Mouse (Mus musculus): ENCODE data around the gene Srrt. TPM values are rescaled to one million over a fixed set of nuclear protein-coding genes. Genes with fewer than 3 reads are reported as not detected.
"Not testable (repeated sequence)": the region's sequence is repeated elsewhere in the genome, so short reads cannot be mapped to it uniquely, and the experiment has no call there.

Gene Srrt
- polyA plus RNA-seq, 1 experiment from 2014 or later: 97.0 TPM

GRCm38 (mm10) chr5:137288999-137289470 is 18.4 kb downstream of the Srrt start:
- peak overlapping the region; percentile 29; the same call in 1 of the 2 replicates for H3K27ac ChIP-seq (ENCODE audit: low read length)
- peaks cover 33% of the 10 kb centered on the region for H3K27me3 ChIP-seq (ENCODE audit: control insufficient read depth, insufficient read depth, low read length)
- H3K4me1 ChIP-seq (ENCODE audit: control insufficient read depth, insufficient read depth, low read length): peaks cover 24% of the 10 kb centered on the region
- ATAC-seq (replicated peaks; ENCODE audit: extremely low read depth, insufficient read depth, low FRiP score): no peak
- 2% methylated on average over 25 of the region's 25 CpGs for WGBS
- H3K4me3 ChIP-seq (ENCODE audit: low read length): peak overlapping the region; percentile 55
- H3K9me3 ChIP-seq (replicated peaks; ENCODE audit: control insufficient read depth, low read length): no peaks in the 10 kb centered on the region
- H3K4me2 ChIP-seq (ENCODE audit: low read depth, low read length): peak overlapping the region; percentile 80
- H3K36me3 ChIP-seq (ENCODE audit: control insufficient read depth, insufficient read depth): no peaks in the 10 kb centered on the region
- peak overlapping the region; percentile 52 for H3K9ac ChIP-seq (ENCODE audit: low read length)

GRCm38 (mm10) chr5:137287953-137288743 is 19.3 kb downstream of the Srrt start:
- H3K27me3 ChIP-seq (ENCODE audit: control insufficient read depth, insufficient read depth, low read length): peaks cover 33% of the 10 kb centered on the region
- H3K27ac ChIP-seq (ENCODE audit: low read length): peak overlapping the region; percentile 45; the same call in 1 of the 2 replicates
- no peak for ATAC-seq (replicated peaks; ENCODE audit: extremely low read depth, insufficient read depth, low FRiP score)

GRCm38 (mm10) chr5:137287032-137287952 is 20.2 kb downstream of the Srrt start, which contains the start of gene Ache:
Gene Ache (plus strand): TSS chr5:137287519.
- Histone ChIP-seq H3K4me3 (ENCODE audit: low read length) (peak within 1 kb of the TSS; percentile 55), H3K27ac (ENCODE audit: low read length) (peak within 1 kb of the TSS; percentile 45; the same call in 1 of the 2 replicates), H3K9ac (ENCODE audit: low read length) (peak within 1 kb of the TSS; percentile 64), H3K27me3 (ENCODE audit: control insufficient read depth, insufficient read depth, low read length) (peaks cover 32% of the 10 kb centered on the region), H3K4me2 (ENCODE audit: low read depth, low read length) (peak within 1 kb of the TSS; percentile 80), H3K9me3 (replicated peaks; ENCODE audit: control insufficient read depth, low read length) (no peaks in the 10 kb centered on the region), H3K36me3 (ENCODE audit: control insufficient read depth, insufficient read depth) (no peaks in the 10 kb centered on the region), H3K4me1 (ENCODE audit: control insufficient read depth, insufficient read depth, low read length) (peaks cover 24% of the 10 kb centered on the region)
- ATAC-seq (replicated peaks; ENCODE audit: extremely low read depth, insufficient read depth, low FRiP score): 0 out of 2 replicates have a peak, but pooled peaks have one; percentile 1
- 1% methylated on average over 40 of the region's 40 CpGs for WGBS

More at GRCm38 (mm10) chr5:137287953-137288743, 19.3 kb downstream of the Srrt start:
- Histone ChIP-seq H3K9ac (ENCODE audit: low read length) (peak overlapping the region; percentile 64), H3K9me3 (replicated peaks; ENCODE audit: control insufficient read depth, low read length) (no peaks in the 10 kb centered on the region), H3K4me2 (ENCODE audit: low read depth, low read length) (peak overlapping the region; percentile 80), H3K36me3 (ENCODE audit: control insufficient read depth, insufficient read depth) (no peaks in the 10 kb centered on the region), H3K4me1 (ENCODE audit: control insufficient read depth, insufficient read depth, low read length) (peaks cover 24% of the 10 kb centered on the region), H3K4me3 (ENCODE audit: low read length) (peak overlapping the region; percentile 55)
- under 1% methylated on average over 53 of the region's 65 CpGs for WGBS

DNA sequence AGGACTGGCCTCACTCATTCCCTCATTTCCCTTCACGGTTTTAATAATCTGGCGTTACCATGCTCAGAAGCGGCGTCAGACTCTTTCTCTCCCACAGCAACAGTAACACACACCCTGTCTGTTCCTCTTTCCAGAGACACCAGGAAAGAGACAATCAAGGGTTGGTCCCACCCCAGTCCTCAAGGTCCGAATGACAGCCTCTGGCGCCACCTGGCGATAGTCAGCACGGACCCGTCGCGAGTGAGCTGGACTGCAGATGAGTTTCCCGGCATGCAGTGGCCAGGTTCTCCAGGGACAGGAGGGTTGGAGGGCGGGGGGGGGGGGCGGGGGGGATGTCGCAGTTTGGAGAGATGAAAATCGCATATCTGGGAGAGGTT is 20.8 kb downstream of the Srrt start:
- Histone ChIP-seq H3K4me1 (ENCODE audit: control insufficient read depth, insufficient read depth, low read length) (peaks cover 24% of the 10 kb centered on the region), H3K9ac (ENCODE audit: low read length) (no peak overlapping the region), H3K4me3 (ENCODE audit: low read length) (peak overlapping the region; percentile 55), H3K27me3 (ENCODE audit: control insufficient read depth, insufficient read depth, low read length) (peaks cover 27% of the 10 kb centered on the region), H3K4me2 (ENCODE audit: low read depth, low read length) (peak overlapping the region; percentile 80), H3K9me3 (replicated peaks; ENCODE audit: control insufficient read depth, low read length) (no peaks in the 10 kb centered on the region), H3K36me3 (ENCODE audit: control insufficient read depth, insufficient read depth) (no peaks in the 10 kb centered on the region), H3K27ac (ENCODE audit: low read length) (no peak overlapping the region)
- WGBS: 2% methylated on average over 15 of the region's 16 CpGs
- ATAC-seq (replicated peaks; ENCODE audit: extremely low read depth, insufficient read depth, low FRiP score): peak; percentile 61

DNA sequence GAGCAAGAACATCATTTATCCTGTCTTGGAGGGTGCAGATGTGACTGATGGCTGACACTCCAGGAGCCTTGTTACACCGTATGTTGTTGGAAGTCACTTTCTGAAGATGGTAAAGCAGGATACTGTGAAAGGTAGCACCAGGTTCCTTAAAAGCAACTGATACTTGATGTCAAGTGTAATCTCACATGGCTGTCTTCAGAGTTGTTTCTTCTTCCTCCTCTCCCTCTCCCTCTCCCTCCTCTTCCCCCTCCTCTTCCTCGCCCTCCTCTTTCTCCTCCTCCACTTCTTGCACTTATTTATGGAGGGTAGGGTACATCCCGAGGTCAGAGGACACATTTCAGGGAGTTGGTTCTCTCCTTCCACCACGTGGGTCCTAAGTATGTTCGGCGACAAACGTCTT is 21.5 kb downstream of the Srrt start:
- H3K9ac ChIP-seq (ENCODE audit: low read length): no peak overlapping the region
- 37% methylated on average over 7 of the region's 7 CpGs for WGBS
- H3K27me3 ChIP-seq (ENCODE audit: control insufficient read depth, insufficient read depth, low read length): peaks cover 27% of the 10 kb centered on the region

GRCm38 (mm10) chr5:137285045-137285444 is 22.4 kb downstream of the Srrt start:
- H3K27ac ChIP-seq (ENCODE audit: low read length): no peak overlapping the region
- no peak for ATAC-seq (replicated peaks; ENCODE audit: extremely low read depth, insufficient read depth, low FRiP score)
- H3K36me3 ChIP-seq (ENCODE audit: control insufficient read depth, insufficient read depth): no peaks in the 10 kb centered on the region
- WGBS: 55% methylated on average over 5 of the region's 5 CpGs
- peaks cover 24% of the 10 kb centered on the region for H3K4me1 ChIP-seq (ENCODE audit: control insufficient read depth, insufficient read depth, low read length)
- peaks cover 22% of the 10 kb centered on the region for H3K27me3 ChIP-seq (ENCODE audit: control insufficient read depth, insufficient read depth, low read length)
- H3K4me2 ChIP-seq (ENCODE audit: low read depth, low read length): no peak overlapping the region
- H3K9ac ChIP-seq (ENCODE audit: low read length): no peak overlapping the region
- H3K9me3 ChIP-seq (replicated peaks; ENCODE audit: control insufficient read depth, low read length): no peaks in the 10 kb centered on the region
- H3K4me3 ChIP-seq (ENCODE audit: low read length): no peak overlapping the region

More for the DNA sequence above, 21.5 kb downstream of the Srrt start:
- H3K4me1 ChIP-seq (ENCODE audit: control insufficient read depth, insufficient read depth, low read length): peaks cover 24% of the 10 kb centered on the region
- no peak for ATAC-seq (replicated peaks; ENCODE audit: extremely low read depth, insufficient read depth, low FRiP score)
- H3K27ac ChIP-seq (ENCODE audit: low read length): no peak overlapping the region
- no peaks in the 10 kb centered on the region for H3K9me3 ChIP-seq (replicated peaks; ENCODE audit: control insufficient read depth, low read length)
- no peaks in the 10 kb centered on the region for H3K36me3 ChIP-seq (ENCODE audit: control insufficient read depth, insufficient read depth)
- H3K4me2 ChIP-seq (ENCODE audit: low read depth, low read length): no peak overlapping the region
- H3K4me3 ChIP-seq (ENCODE audit: low read length): no peak overlapping the region

DNA sequence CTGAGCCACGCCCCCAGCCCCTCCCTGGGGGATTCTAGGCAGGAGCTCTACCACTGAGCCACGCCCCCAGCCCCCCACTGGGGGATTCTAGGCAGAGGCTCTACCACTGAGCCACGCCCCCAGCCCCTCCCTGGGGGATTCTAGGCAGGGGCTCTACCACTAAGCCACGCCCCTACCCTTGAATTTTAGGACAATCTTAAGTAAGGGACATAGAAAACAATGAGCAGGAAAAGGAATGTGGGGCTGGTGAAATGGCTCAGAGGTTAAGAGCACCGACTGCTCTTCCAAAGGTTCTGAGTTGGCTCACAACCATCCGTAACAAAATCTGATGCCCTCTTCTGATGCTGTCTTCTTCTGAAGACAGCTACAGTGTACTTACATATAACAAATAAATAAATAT is 23.1 kb downstream of the Srrt start:
- H3K27ac ChIP-seq (ENCODE audit: low read length); ATAC-seq (replicated peaks; ENCODE audit: extremely low read depth, insufficient read depth, low FRiP score); H3K9ac ChIP-seq (ENCODE audit: low read length); H3K36me3 ChIP-seq (ENCODE audit: control insufficient read depth, insufficient read depth); H3K4me2 ChIP-seq (ENCODE audit: low read depth, low read length); H3K9me3 ChIP-seq (replicated peaks; ENCODE audit: control insufficient read depth, low read length); H3K4me3 ChIP-seq (ENCODE audit: low read length): not testable (repeated sequence)
- 76% methylated on average over 5 of the region's 6 CpGs for WGBS
- H3K27me3 ChIP-seq (ENCODE audit: control insufficient read depth, insufficient read depth, low read length): peaks cover 17% of the 10 kb centered on the region
- H3K4me1 ChIP-seq (ENCODE audit: control insufficient read depth, insufficient read depth, low read length): peaks cover 22% of the 10 kb centered on the region

DNA sequence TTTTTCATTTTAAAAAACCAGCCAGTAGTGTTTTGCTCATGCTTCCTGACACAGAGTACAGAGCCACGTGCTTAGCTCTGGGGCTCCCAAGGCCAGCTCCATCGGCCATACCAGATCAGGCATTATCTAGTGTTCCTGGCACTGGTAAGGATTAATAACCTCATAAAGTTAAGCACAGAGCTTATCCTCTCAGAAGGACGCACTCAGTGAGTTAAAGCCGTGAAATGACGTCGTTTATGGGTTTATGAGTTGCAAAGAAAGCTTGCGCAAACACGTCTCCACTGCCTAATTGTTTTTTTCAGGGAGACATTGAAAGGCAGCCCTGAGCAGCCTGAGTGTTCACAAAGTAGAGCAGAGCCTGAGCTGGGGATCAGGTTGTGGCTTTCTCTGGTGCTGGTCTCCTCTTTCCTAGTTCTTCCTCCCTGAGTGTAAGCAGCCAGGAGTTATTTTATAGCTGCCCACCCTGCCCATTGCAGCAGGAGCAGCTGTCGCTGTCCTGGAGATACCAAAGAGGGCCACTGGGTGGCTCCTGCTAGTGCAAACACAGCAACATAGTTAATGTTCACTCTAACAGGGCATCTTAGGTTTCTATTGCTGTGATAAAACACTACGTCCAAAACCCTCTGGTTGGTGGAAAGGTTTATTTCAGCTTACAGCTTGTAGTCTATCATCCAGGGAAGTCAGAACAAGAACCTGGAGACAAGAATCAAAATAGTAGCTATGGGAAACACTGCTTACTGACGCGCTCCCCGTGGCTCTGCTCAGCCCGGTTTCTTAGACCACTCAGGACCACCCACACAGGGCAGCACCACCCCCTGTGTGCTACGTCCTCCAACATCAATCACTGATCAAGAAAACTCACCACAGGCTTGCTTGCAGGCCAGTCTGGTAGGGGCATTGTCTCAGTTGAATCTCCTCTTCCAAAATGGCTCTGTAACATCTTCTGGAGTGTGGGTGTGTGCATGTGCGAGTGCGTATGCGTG is 29.8 kb downstream of the Srrt start:
- ATAC-seq (replicated peaks; ENCODE audit: extremely low read depth, insufficient read depth, low FRiP score): no peak
- 0 out of 2 replicates have a peak, but pooled peaks cover 3% of the 10 kb centered on the region for H3K27me3 ChIP-seq (ENCODE audit: control insufficient read depth, insufficient read depth, low read length)
- no peaks in the 10 kb centered on the region for H3K4me1 ChIP-seq (ENCODE audit: control insufficient read depth, insufficient read depth, low read length)
- no peak overlapping the region for H3K27ac ChIP-seq (ENCODE audit: low read length)
- H3K9me3 ChIP-seq (replicated peaks; ENCODE audit: control insufficient read depth, low read length): peaks cover 4% of the 10 kb centered on the region; the same call in 1 of the 2 replicates
- WGBS: 55% methylated on average over 18 of the region's 18 CpGs
- H3K4me3 ChIP-seq (ENCODE audit: low read length): no peak overlapping the region
- H3K36me3 ChIP-seq (ENCODE audit: control insufficient read depth, insufficient read depth): no peaks in the 10 kb centered on the region
- H3K4me2 ChIP-seq (ENCODE audit: low read depth, low read length): no peak overlapping the region
- H3K9ac ChIP-seq (ENCODE audit: low read length): no peak overlapping the region
